Mouse (Mus musculus) lung, postnatal 10 days (tissue): ENCODE data around the gene Cd209e.
A peak's percentile ranks its signal among the peaks of the same experiment; 100 is the strongest.
"Not testable (repeated sequence)": the region's sequence is repeated elsewhere in the genome, so short reads cannot be mapped to it uniquely, and the experiment has no call there.

Source experiments
- DNase-seq: peaks from one replicate; pipeline ENCODE4 v3.0.0; 2021

Cd209e gene

GRCm38 (mm10) chr8:3854209-3854608 lies at the start of gene Cd209e:
Cd209e (minus strand) TSS chr8:3854309.
- no peak for DNase-seq

- DNase-seq = no peak
Observed at GRCm38 (mm10) chr8:3878455-3878854, 24.3 kb upstream of the Cd209e start, which contains the start of gene Cd209d. Cd209d (minus strand) TSS chr8:3878555.

GRCm38 (mm10) chr8:3876121-3876520 lies 22.0 kb upstream of the Cd209e start:
- no peak for DNase-seq

- DNase-seq = not testable (repeated sequence)
Observed at GRCm38 (mm10) chr8:3862736-3863135, 8.6 kb upstream of the Cd209e start.

- peak; percentile 30 for DNase-seq
Observed at GRCm38 (mm10) chr8:3803091-3803490, 51.0 kb downstream of the Cd209e start.
